Mouse (Mus musculus) CH12.LX (cell line): ENCODE measurements at regions not wholly inside any gene's neighbourhood (a gene's known extent, or its start where the extent isn't known, plus 50 kb on each side); places are given as distances from the start of the nearest gene placed in this dataset.

Experiments used
- BHLHE40 ChIP-seq: IDR thresholded peaks from 2 replicates; pipeline ENCODE4 v1.6.1; 2011; ENCODE audit warnings: mild to moderate bottlenecking, low read depth, low read length, improper control_type of control experiment
- CHD2 ChIP-seq: IDR thresholded peaks from 2 replicates; pipeline ENCODE4 v1.6.1; 2011; ENCODE audit warnings: low read length, improper control_type of control experiment
- CTCF ChIP-seq, 2 experiments: IDR thresholded peaks in 1 of 2; conservative IDR thresholded peaks in 1 of 2; 2 replicates each; pipeline ENCODE4 v1.5.1; 2011 to 2012; ENCODE audit warnings: low read depth in 2 of 2, low read length in 2 of 2, improper control_type of control experiment in 1 of 2, inconsistent platforms in 1 of 2, mild to moderate bottlenecking in 1 of 2, moderate library complexity in 1 of 2
- ELF1 ChIP-seq: IDR thresholded peaks from 2 replicates; pipeline ENCODE4 v1.6.1; 2014; ENCODE audit warnings: low read depth, mild to moderate bottlenecking, inconsistent platforms, low read length, improper control_type of control experiment
- EP300 ChIP-seq: IDR thresholded peaks from 2 replicates; pipeline ENCODE4 v1.6.1; 2011; ENCODE audit warnings: low read length, improper control_type of control experiment
- HCFC1 ChIP-seq: IDR thresholded peaks from 2 replicates; pipeline ENCODE4 v1.6.1; 2012; ENCODE audit warnings: low read depth, mild to moderate bottlenecking, inconsistent platforms, low read length, improper control_type of control experiment
- JUND ChIP-seq: conservative IDR thresholded peaks from 2 replicates; pipeline ENCODE4 v1.6.1; 2011; ENCODE audit warnings: low read depth, low read length, improper control_type of control experiment
- KAT2A ChIP-seq: IDR thresholded peaks from 2 replicates; pipeline ENCODE4 v1.6.1; 2012; ENCODE audit warnings: low read length, improper control_type of control experiment, inconsistent platforms; ENCODE audit not compliant: insufficient replicate concordance
- NRF1 ChIP-seq: IDR thresholded peaks from 2 replicates; pipeline ENCODE4 v1.6.1; 2014; ENCODE audit warnings: low read depth, mild to moderate bottlenecking, inconsistent platforms, low read length, improper control_type of control experiment, moderate library complexity
- POLR2A ChIP-seq: IDR thresholded peaks from 2 replicates; pipeline ENCODE4 v1.6.1; 2011; ENCODE audit warnings: low read depth, mild to moderate bottlenecking, improper control_type of control experiment, low read length
- UBTF ChIP-seq: IDR thresholded peaks from 2 replicates; pipeline ENCODE4 v1.6.1; 2012; ENCODE audit warnings: low read depth, mild to moderate bottlenecking, inconsistent platforms, low read length, improper control_type of control experiment, moderate library complexity
- USF1 ChIP-seq: IDR thresholded peaks from 2 replicates; pipeline ENCODE4 v1.6.1; 2014; ENCODE audit warnings: low read depth, mild to moderate bottlenecking, inconsistent platforms, low read length, improper control_type of control experiment
- USF2 ChIP-seq: conservative IDR thresholded peaks from 2 replicates; pipeline ENCODE4 v1.6.1; 2011; ENCODE audit warnings: low read depth, low read length, improper control_type of control experiment
- ZNF384 ChIP-seq: IDR thresholded peaks from 2 replicates; pipeline ENCODE4 v1.6.1; 2012; ENCODE audit warnings: low read depth, low read length, improper control_type of control experiment, inconsistent platforms

- TF ChIP-seq CHD2 (no peak), UBTF (no peak), HCFC1 (no peak), KAT2A (no peak), USF1 (no peak), JUND (no peak), CTCF (conservative IDR thresholded peaks at IDR 0.05 in 1 of 2, IDR thresholded peaks at IDR 0.05 in 1 of 2; ENCODE audit: low read depth in 2 of 2, low read length in 2 of 2) (no peak), BHLHE40 (no peak), ZNF384 (peak; percentile 28; the same call in 1 of the 2 replicates), NRF1 (no peak), POLR2A (no peak), USF2 (no peak), ELF1 (no peak), EP300 (no peak)
Observed at GRCm38 (mm10) chr13:111894804-111895478, 86.1 kb upstream of the Map3k1 start.
